Mouse (Mus musculus): Measurements from ENCODE around the gene Ddx21. TPM values are rescaled to one million over a fixed set of nuclear protein-coding genes. Genes with fewer than 3 reads are reported as not detected.

Ddx21 gene
- polyA plus RNA-seq, 1 experiment from 2014 or later, result 15.7 TPM

DNA sequence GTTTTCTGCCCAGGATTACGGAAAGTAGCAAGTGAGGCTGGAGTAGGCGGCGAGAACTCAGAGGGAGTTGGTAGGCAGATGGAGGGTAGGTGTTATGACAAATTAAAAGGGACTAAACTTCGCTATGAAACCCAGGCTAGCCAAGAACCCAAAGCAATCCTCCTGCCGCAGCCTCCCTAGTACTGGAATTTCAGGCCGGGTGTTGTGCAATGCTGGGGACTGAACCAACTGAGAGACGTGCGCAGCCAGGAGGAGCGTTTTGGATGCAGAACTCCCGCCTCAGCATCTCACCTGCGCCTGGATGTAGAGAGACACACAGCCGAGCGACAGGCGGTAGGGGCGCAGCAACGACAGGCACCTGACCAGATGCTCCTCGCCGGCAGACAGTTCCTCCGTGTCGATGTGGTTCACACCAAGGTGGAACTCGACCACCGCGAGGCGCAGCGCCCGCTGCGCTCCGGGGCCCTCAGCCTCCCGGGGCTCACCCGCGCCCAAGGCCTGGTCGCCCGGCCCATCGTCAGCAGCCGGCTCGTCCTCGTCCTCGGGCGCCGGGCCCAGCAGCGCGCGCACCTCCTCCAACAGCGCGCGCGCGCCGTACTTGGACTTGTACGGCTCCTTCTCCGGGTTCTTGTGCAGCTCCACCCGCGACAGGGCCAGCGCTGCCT lies 24.3 kb downstream of the Ddx21 start:
- peak overlapping the region; percentile 75 for H3K9ac ChIP-seq (ENCODE audit: low read depth, low read length)
- WGBS, result 1% methylated on average over 52 of the region's 54 CpGs
- peak overlapping the region; percentile 89 for H3K4me2 ChIP-seq (ENCODE audit: low read length)
- peak overlapping the region; percentile 93 for H3K4me3 ChIP-seq (replicated peaks; ENCODE audit: low read depth, low read length)
- peaks cover 33% of the 10 kb centered on the region; the same call in 1 of the 2 replicates for H3K36me3 ChIP-seq (ENCODE audit: insufficient read depth, low read length)
- ATAC-seq (replicated peaks; ENCODE audit: low FRiP score, low read depth) (peak; percentile 80), DNase-seq (ENCODE audit: low spot score) (peak; percentile 26)
- no peaks in the 10 kb centered on the region for H3K9me3 ChIP-seq (replicated peaks; ENCODE audit: low read length)
- 0 out of 2 replicates have a peak, but pooled peaks cover 3% of the 10 kb centered on the region for H3K4me1 ChIP-seq (replicated peaks; ENCODE audit: insufficient read depth, low read length)
- H3K27me3 ChIP-seq (ENCODE audit: insufficient read depth, low read length), result no peaks in the 10 kb centered on the region
- TF ChIP-seq CTCF (IDR thresholded peaks at IDR 0.05; ENCODE audit: low read depth), result no peak
- H3K27ac ChIP-seq, result peak overlapping the region; percentile 70

DNA sequence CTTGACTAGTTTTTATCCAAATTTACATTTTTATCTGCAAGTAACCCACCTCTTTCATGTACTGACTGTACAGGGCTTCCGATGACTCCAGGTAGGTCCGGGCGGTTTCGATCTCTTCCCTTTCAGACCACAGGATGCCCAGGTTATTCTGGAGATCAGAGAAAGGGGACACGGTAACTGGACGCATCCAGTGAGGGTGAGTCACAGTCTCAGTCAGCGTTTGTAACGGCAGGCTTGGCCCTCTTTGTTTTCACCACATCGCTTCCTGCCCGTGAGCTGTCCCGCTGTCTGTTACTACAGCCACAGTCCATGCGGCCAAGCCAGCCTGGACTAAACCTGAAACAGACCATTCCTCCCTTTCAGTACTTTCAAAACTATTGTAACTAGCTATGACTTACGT lies 27.1 kb downstream of the Ddx21 start:
- no peak overlapping the region for H3K27ac ChIP-seq
- peaks cover 30% of the 10 kb centered on the region for H3K36me3 ChIP-seq (ENCODE audit: insufficient read depth, low read length)
- 0 out of 2 replicates have a peak, but pooled peaks cover 3% of the 10 kb centered on the region for H3K4me1 ChIP-seq (replicated peaks; ENCODE audit: insufficient read depth, low read length)
- ATAC-seq (replicated peaks; ENCODE audit: low FRiP score, low read depth), result no peak
- H3K27me3 ChIP-seq (ENCODE audit: insufficient read depth, low read length), result no peaks in the 10 kb centered on the region
- no peak for TF ChIP-seq CTCF (IDR thresholded peaks at IDR 0.05; ENCODE audit: low read depth)
- 93% methylated on average over 13 of the region's 13 CpGs for WGBS
- H3K9me3 ChIP-seq (replicated peaks; ENCODE audit: low read length), result no peaks in the 10 kb centered on the region
- no peak overlapping the region for H3K4me3 ChIP-seq (replicated peaks; ENCODE audit: low read depth, low read length)
- no peak overlapping the region for H3K4me2 ChIP-seq (ENCODE audit: low read length)
- H3K9ac ChIP-seq (ENCODE audit: low read depth, low read length), result no peak overlapping the region
- no peak for DNase-seq (ENCODE audit: low spot score)

DNA sequence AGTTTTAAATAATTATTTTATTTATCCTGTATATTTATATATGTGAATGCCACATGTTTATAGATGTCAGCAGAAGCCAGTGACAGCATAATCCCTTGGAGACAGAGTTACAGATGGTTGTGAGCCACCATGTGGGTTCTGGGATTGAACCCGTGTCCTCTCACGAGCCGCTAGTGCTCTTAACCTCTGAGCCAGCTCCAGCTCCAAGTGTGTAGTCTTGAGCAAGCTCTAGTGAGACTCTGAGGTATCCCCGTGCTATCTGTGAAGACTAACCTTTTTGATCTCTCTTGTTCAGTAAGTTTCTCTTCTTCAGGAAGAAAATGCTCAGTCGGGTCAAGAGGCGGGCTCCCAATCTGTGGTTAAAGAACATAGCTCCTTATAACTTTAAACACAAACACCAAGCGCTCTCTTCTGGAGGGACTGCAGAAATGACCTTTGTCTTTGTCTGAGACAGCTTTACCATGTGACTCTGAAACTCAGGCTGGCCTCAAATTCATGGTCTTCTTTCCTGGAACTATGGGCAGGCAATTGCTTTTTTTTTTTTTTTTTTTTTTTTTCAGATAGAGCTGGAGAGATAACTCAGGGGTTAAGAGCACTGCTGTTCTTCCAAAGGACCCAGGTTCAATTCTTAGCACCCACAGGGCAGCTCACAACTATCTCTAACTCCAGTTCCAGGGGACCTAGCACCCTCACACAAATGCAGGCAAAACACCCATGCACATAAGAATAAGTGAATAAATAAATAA lies 31.8 kb downstream of the Ddx21 start:
- H3K36me3 ChIP-seq (ENCODE audit: insufficient read depth, low read length), result peaks cover 57% of the 10 kb centered on the region
- H3K4me2 ChIP-seq (ENCODE audit: low read length), result no peak overlapping the region
- TF ChIP-seq CTCF (IDR thresholded peaks at IDR 0.05; ENCODE audit: low read depth), result no peak
- no peak overlapping the region for H3K27ac ChIP-seq
- ATAC-seq (replicated peaks; ENCODE audit: low FRiP score, low read depth), result no peak
- WGBS, result 92% methylated on average over 7 of the region's 7 CpGs
- DNase-seq (ENCODE audit: low spot score), result no peak
- H3K9me3 ChIP-seq (replicated peaks; ENCODE audit: low read length), result no peaks in the 10 kb centered on the region
- no peak overlapping the region for H3K9ac ChIP-seq (ENCODE audit: low read depth, low read length)
- H3K4me3 ChIP-seq (replicated peaks; ENCODE audit: low read depth, low read length), result no peak overlapping the region
- H3K4me1 ChIP-seq (replicated peaks; ENCODE audit: insufficient read depth, low read length), result no peaks in the 10 kb centered on the region
- no peaks in the 10 kb centered on the region for H3K27me3 ChIP-seq (ENCODE audit: insufficient read depth, low read length)

DNA sequence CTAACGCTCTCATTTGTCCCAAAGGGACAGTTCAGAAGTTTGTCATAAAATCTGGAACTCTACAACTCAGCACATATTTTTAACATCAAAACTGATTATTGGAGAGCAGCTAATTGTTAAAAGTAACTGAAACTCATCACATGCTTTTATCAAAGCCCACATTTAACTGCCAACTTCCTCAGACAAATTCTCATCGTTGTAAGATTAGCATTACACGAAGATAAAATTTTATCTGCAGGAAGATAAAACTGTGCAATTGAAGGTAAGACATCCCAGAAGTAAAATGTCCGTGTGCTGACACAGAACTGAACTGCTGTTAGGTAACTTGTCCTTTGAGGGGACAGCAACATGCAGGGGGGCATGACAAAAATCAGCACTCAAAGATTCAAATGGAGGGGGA lies 33.2 kb downstream of the Ddx21 start:
- H3K27ac ChIP-seq, result no peak overlapping the region
- TF ChIP-seq CTCF (IDR thresholded peaks at IDR 0.05; ENCODE audit: low read depth), result no peak
- H3K4me1 ChIP-seq (replicated peaks; ENCODE audit: insufficient read depth, low read length), result no peaks in the 10 kb centered on the region
- no peak for ATAC-seq (replicated peaks; ENCODE audit: low FRiP score, low read depth)
- peaks cover 60% of the 10 kb centered on the region for H3K36me3 ChIP-seq (ENCODE audit: insufficient read depth, low read length)
- H3K9me3 ChIP-seq (replicated peaks; ENCODE audit: low read length), result no peaks in the 10 kb centered on the region
- H3K4me2 ChIP-seq (ENCODE audit: low read length), result no peak overlapping the region
- no peaks in the 10 kb centered on the region for H3K27me3 ChIP-seq (ENCODE audit: insufficient read depth, low read length)
- no peak for DNase-seq (ENCODE audit: low spot score)
- H3K4me3 ChIP-seq (replicated peaks; ENCODE audit: low read depth, low read length), result no peak overlapping the region
- 90% methylated on average over 4 of the region's 4 CpGs for WGBS
- no peak overlapping the region for H3K9ac ChIP-seq (ENCODE audit: low read depth, low read length)

GRCm38 (mm10) chr10:62557736-62558135 lies 44.3 kb downstream of the Ddx21 start:
- Histone ChIP-seq H3K27ac (no peak overlapping the region), H3K4me1 (replicated peaks; ENCODE audit: insufficient read depth, low read length) (no peaks in the 10 kb centered on the region), H3K4me3 (replicated peaks; ENCODE audit: low read depth, low read length) (no peak overlapping the region), H3K36me3 (ENCODE audit: insufficient read depth, low read length) (peaks cover 37% of the 10 kb centered on the region), H3K9ac (ENCODE audit: low read depth, low read length) (no peak overlapping the region), H3K9me3 (replicated peaks; ENCODE audit: low read length) (no peaks in the 10 kb centered on the region), H3K4me2 (ENCODE audit: low read length) (no peak overlapping the region), H3K27me3 (ENCODE audit: insufficient read depth, low read length) (no peaks in the 10 kb centered on the region)
- DNase-seq (ENCODE audit: low spot score) (no peak), ATAC-seq (replicated peaks; ENCODE audit: low FRiP score, low read depth) (no peak)
- 89% methylated on average over 1 of the region's 1 CpGs for WGBS
- peak; percentile 58 for TF ChIP-seq CTCF (IDR thresholded peaks at IDR 0.05; ENCODE audit: low read depth)

DNA sequence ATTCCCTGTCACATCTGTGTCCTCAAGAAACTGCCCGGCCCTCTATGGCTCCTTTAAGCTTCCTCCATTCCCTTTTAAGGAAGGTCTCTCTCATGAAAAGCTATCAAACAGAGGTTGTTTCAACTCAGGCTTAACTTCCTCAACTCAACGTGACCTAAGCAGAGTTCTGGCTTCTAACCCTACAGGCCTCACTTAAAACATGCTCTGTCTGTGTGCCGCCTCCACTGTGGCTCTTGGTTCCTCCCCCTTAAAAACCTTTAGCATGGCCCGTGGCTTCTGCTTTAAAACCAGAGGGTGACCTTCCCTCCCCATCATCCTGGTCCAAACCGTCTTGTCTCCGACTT lies 45.6 kb downstream of the Ddx21 start:
- DNase-seq (ENCODE audit: low spot score), result no peak
- no peak for TF ChIP-seq CTCF (IDR thresholded peaks at IDR 0.05; ENCODE audit: low read depth)
- no peak overlapping the region for H3K9ac ChIP-seq (ENCODE audit: low read depth, low read length)
- 88% methylated on average over 6 of the region's 6 CpGs for WGBS
- no peaks in the 10 kb centered on the region for H3K27me3 ChIP-seq (ENCODE audit: insufficient read depth, low read length)
- no peaks in the 10 kb centered on the region for H3K4me1 ChIP-seq (replicated peaks; ENCODE audit: insufficient read depth, low read length)
- no peak overlapping the region for H3K4me2 ChIP-seq (ENCODE audit: low read length)
- H3K36me3 ChIP-seq (ENCODE audit: insufficient read depth, low read length), result peaks cover 25% of the 10 kb centered on the region
- no peak overlapping the region for H3K27ac ChIP-seq
- ATAC-seq (replicated peaks; ENCODE audit: low FRiP score, low read depth), result no peak
- H3K9me3 ChIP-seq (replicated peaks; ENCODE audit: low read length), result no peaks in the 10 kb centered on the region
- no peak overlapping the region for H3K4me3 ChIP-seq (replicated peaks; ENCODE audit: low read depth, low read length)

Data from kidney, postnatal 0 days (tissue).